Mouse (Mus musculus): ENCODE measurements around the gene Ilk. TPM values are rescaled to one million over a fixed set of nuclear protein-coding genes. Genes with fewer than 3 reads are reported as not detected.
A peak's percentile ranks its signal among the peaks of the same experiment; 100 is the strongest.

Gene Ilk
- polyA plus RNA-seq, 1 experiment from 2014 or later: 182 TPM

DNA sequence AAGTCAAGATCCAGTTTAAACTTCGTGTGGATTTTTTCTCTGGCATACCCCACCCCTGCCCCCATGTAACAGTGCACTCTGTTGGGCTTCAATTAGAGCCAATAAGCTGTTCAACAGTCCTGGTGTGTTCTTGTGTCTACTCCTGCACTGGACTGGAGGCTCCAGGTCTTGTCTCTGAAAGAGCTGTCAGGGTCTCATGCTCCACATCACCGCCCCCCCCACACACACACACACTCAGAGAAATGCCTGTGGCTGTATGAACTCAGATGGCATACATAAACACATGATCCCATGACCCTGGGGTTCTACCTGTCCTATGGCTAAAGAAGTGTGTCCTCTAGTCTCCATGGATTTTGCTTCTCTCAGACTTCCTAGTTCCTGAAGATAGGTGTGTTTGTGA lies 39.6 kb downstream of the Ilk start:
- 91% methylated on average over 2 of the region's 2 CpGs for WGBS
- H3K27me3 ChIP-seq (ENCODE audit: control insufficient read depth, insufficient read depth, low read length): no peaks in the 10 kb centered on the region
- peaks cover 26% of the 10 kb centered on the region for H3K4me1 ChIP-seq (ENCODE audit: control insufficient read depth, insufficient read depth, low read length)
- no peak overlapping the region for H3K27ac ChIP-seq (ENCODE audit: low read depth, low read length)
- peaks cover 44% of the 10 kb centered on the region for H3K36me3 ChIP-seq (ENCODE audit: control insufficient read depth, insufficient read depth, low read length)
- H3K4me3 ChIP-seq (ENCODE audit: low read depth, low read length): no peak overlapping the region
- no peak overlapping the region for H3K9ac ChIP-seq (replicated peaks; ENCODE audit: low read depth, low read length)
- no peak for ATAC-seq (ENCODE audit: low read depth)
- no peak overlapping the region for H3K4me2 ChIP-seq (ENCODE audit: low read depth, low read length)
- no peaks in the 10 kb centered on the region for H3K9me3 ChIP-seq (ENCODE audit: control insufficient read depth, low read length)

DNA sequence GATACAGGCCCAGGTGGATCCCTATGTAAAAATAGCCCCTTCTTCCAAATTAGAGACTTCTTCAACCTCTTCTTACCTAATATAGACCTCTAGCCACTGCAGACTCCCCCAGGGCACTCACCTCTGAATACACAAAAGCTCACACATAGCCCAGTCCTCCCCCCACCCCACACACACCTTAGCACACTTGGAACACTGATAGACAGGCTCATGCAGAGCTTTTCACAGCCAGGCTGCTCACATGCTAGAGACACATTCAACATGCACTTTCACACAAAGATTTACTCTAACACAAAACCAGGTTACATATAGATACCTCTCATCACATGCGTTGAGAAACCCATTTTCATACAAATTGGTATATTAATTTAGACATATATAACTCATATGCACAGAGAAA lies 40.9 kb downstream of the Ilk start:
- Histone ChIP-seq H3K4me2 (ENCODE audit: low read depth, low read length) (no peak overlapping the region), H3K36me3 (ENCODE audit: control insufficient read depth, insufficient read depth, low read length) (peaks cover 41% of the 10 kb centered on the region), H3K27ac (ENCODE audit: low read depth, low read length) (no peak overlapping the region), H3K9ac (replicated peaks; ENCODE audit: low read depth, low read length) (no peak overlapping the region), H3K9me3 (ENCODE audit: control insufficient read depth, low read length) (no peaks in the 10 kb centered on the region), H3K27me3 (ENCODE audit: control insufficient read depth, insufficient read depth, low read length) (no peaks in the 10 kb centered on the region), H3K4me3 (ENCODE audit: low read depth, low read length) (no peak overlapping the region), H3K4me1 (ENCODE audit: control insufficient read depth, insufficient read depth, low read length) (peaks cover 26% of the 10 kb centered on the region)
- ATAC-seq (ENCODE audit: low read depth): no peak
- WGBS: 86% methylated on average over 1 of the region's 1 CpGs

GRCm38 (mm10) chr7:105777797-105778552 lies 41.6 kb downstream of the Ilk start:
- ATAC-seq (ENCODE audit: low read depth): peak; percentile 54; the same call in 1 of the 2 replicates
- peak overlapping the region; percentile 24; the same call in 1 of the 2 replicates for H3K4me2 ChIP-seq (ENCODE audit: low read depth, low read length)
- no peaks in the 10 kb centered on the region for H3K27me3 ChIP-seq (ENCODE audit: control insufficient read depth, insufficient read depth, low read length)
- H3K27ac ChIP-seq (ENCODE audit: low read depth, low read length): peak overlapping the region; percentile 56; the same call in 1 of the 2 replicates
- H3K4me1 ChIP-seq (ENCODE audit: control insufficient read depth, insufficient read depth, low read length): peaks cover 26% of the 10 kb centered on the region
- 40% methylated on average over 13 of the region's 13 CpGs for WGBS
- H3K4me3 ChIP-seq (ENCODE audit: low read depth, low read length): no peak overlapping the region
- H3K9ac ChIP-seq (replicated peaks; ENCODE audit: low read depth, low read length): 0 out of 2 replicates have a peak overlapping the region, but pooled peaks have one; percentile 4
- H3K36me3 ChIP-seq (ENCODE audit: control insufficient read depth, insufficient read depth, low read length): peaks cover 41% of the 10 kb centered on the region
- H3K9me3 ChIP-seq (ENCODE audit: control insufficient read depth, low read length): no peaks in the 10 kb centered on the region

- peaks cover 39% of the 10 kb centered on the region for H3K36me3 ChIP-seq (ENCODE audit: control insufficient read depth, insufficient read depth, low read length)
- 16% methylated on average over 4 of the region's 4 CpGs for WGBS
These were observed 42.3 kb downstream of the Ilk start for GRCm38 (mm10) chr7:105778553-105779265.

DNA sequence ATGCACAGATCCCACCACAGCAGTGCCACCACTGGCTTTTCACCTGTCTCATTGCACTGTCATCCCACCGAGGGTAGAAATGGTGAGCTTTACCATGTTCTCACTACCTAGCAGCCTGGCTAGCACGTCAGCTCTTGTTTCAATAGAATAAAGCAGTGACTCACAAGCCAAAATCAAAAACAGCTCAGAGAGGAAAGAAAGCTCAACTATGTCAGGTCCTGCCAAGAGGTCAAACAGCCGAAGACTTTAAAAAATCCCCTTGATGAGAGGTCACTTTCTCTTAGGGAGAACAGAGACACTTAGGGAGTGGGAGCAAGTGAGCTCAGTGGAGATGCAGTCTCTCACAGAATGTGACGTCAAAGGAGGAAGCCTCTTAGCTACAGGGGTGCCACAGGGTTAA lies 47.5 kb downstream of the Ilk start:
- ATAC-seq (ENCODE audit: low read depth): no peak
- H3K9me3 ChIP-seq (ENCODE audit: control insufficient read depth, low read length): no peaks in the 10 kb centered on the region
- H3K27ac ChIP-seq (ENCODE audit: low read depth, low read length): no peak overlapping the region
- 56% methylated on average over 4 of the region's 4 CpGs for WGBS
- peaks cover 34% of the 10 kb centered on the region for H3K36me3 ChIP-seq (ENCODE audit: control insufficient read depth, insufficient read depth, low read length)
- peak overlapping the region; percentile 70 for H3K4me2 ChIP-seq (ENCODE audit: low read depth, low read length)
- no peak overlapping the region for H3K4me3 ChIP-seq (ENCODE audit: low read depth, low read length)
- H3K27me3 ChIP-seq (ENCODE audit: control insufficient read depth, insufficient read depth, low read length): no peaks in the 10 kb centered on the region
- H3K9ac ChIP-seq (replicated peaks; ENCODE audit: low read depth, low read length): no peak overlapping the region; the same call in 1 of the 2 replicates
- H3K4me1 ChIP-seq (ENCODE audit: control insufficient read depth, insufficient read depth, low read length): peaks cover 41% of the 10 kb centered on the region

More at GRCm38 (mm10) chr7:105778553-105779265, 42.3 kb downstream of the Ilk start:
- H3K27me3 ChIP-seq (ENCODE audit: control insufficient read depth, insufficient read depth, low read length): no peaks in the 10 kb centered on the region
- H3K4me3 ChIP-seq (ENCODE audit: low read depth, low read length): no peak overlapping the region
- H3K9ac ChIP-seq (replicated peaks; ENCODE audit: low read depth, low read length): 0 out of 2 replicates have a peak overlapping the region, but pooled peaks have one; percentile 4
- peak; percentile 74 for ATAC-seq (ENCODE audit: low read depth)
- H3K9me3 ChIP-seq (ENCODE audit: control insufficient read depth, low read length): no peaks in the 10 kb centered on the region
- H3K27ac ChIP-seq (ENCODE audit: low read depth, low read length): peak overlapping the region; percentile 56
- peaks cover 31% of the 10 kb centered on the region for H3K4me1 ChIP-seq (ENCODE audit: control insufficient read depth, insufficient read depth, low read length)
- H3K4me2 ChIP-seq (ENCODE audit: low read depth, low read length): peak overlapping the region; percentile 24; the same call in 1 of the 2 replicates

- peak overlapping the region; percentile 11; the same call in 1 of the 2 replicates for H3K4me3 ChIP-seq (ENCODE audit: low read depth, low read length)
These were observed 48.2 kb downstream of the Ilk start for GRCm38 (mm10) chr7:105784556-105784955.

GRCm38 (mm10) chr7:105786506-105787284 lies 50.3 kb downstream of the Ilk start:
- Histone ChIP-seq H3K9ac (replicated peaks; ENCODE audit: low read depth, low read length) (peak overlapping the region; percentile 100), H3K9me3 (ENCODE audit: control insufficient read depth, low read length) (no peaks in the 10 kb centered on the region), H3K27me3 (ENCODE audit: control insufficient read depth, insufficient read depth, low read length) (no peaks in the 10 kb centered on the region), H3K4me1 (ENCODE audit: control insufficient read depth, insufficient read depth, low read length) (peaks cover 35% of the 10 kb centered on the region), H3K4me2 (ENCODE audit: low read depth, low read length) (peak overlapping the region; percentile 70), H3K36me3 (ENCODE audit: control insufficient read depth, insufficient read depth, low read length) (peaks cover 14% of the 10 kb centered on the region), H3K4me3 (ENCODE audit: low read depth, low read length) (peak overlapping the region; percentile 93), H3K27ac (ENCODE audit: low read depth, low read length) (peak overlapping the region; percentile 98)
- WGBS: 5% methylated on average over 19 of the region's 20 CpGs
- peak; percentile 85 for ATAC-seq (ENCODE audit: low read depth)

More at GRCm38 (mm10) chr7:105784556-105784955, 48.2 kb downstream of the Ilk start:
- H3K4me2 ChIP-seq (ENCODE audit: low read depth, low read length): peak overlapping the region; percentile 70
- 0 out of 2 replicates have a peak overlapping the region, but pooled peaks have one; percentile 28 for H3K27ac ChIP-seq (ENCODE audit: low read depth, low read length)
- 4% methylated on average over 4 of the region's 4 CpGs for WGBS
- ATAC-seq (ENCODE audit: low read depth): no peak
- peaks cover 38% of the 10 kb centered on the region for H3K4me1 ChIP-seq (ENCODE audit: control insufficient read depth, insufficient read depth, low read length)
- H3K27me3 ChIP-seq (ENCODE audit: control insufficient read depth, insufficient read depth, low read length): no peaks in the 10 kb centered on the region
- no peak overlapping the region; the same call in 1 of the 2 replicates for H3K9ac ChIP-seq (replicated peaks; ENCODE audit: low read depth, low read length)
- H3K36me3 ChIP-seq (ENCODE audit: control insufficient read depth, insufficient read depth, low read length): peaks cover 33% of the 10 kb centered on the region
- H3K9me3 ChIP-seq (ENCODE audit: control insufficient read depth, low read length): no peaks in the 10 kb centered on the region

DNA sequence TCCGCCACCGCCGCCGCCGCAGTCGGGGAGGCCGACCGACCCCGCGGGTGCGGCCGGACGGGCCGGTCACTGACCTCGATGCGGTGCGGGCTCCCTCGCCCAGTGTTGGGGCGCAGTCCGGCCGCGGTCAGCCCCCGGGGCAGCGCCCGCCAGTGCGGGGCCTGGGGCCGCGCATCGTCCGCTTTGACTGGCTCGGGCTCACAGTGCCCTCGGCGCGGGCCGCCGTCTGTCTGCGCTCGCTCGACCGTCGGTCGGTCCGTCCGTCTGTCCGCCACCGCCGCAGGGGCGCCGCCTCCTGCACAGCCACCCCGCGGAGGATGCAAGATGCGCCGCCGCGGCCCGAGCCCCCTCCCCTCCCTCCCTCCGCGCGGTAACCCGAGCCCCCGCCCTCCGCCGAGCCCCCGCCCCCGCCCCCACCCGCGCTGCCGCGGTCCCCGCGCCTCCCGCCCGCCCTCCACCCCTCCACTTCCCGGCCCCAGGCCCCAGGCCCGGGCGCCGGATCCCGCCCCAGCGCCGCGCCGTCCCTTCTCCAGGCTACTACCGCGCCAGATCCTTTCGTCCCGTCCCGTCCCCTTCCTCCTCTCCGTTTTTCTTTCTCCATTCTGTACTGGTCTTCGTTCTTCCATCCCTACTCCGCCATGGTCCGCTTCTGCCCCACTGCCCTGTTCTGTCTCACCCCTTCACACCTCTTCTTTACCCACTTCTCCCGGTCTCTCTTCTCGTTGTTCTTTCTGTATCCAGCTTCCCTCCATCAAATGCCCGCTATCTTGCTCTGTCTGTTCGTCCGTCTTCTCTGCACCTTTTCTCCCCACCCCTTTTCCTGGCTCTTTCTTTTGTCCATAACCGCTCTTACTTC lies 51.1 kb downstream of the Ilk start, which contains the start of gene Dchs1:
Dchs1 (minus strand) TSS at position 370 of the 856 bp plus-strand sequence.
- peak within 1 kb of the TSS; percentile 93 for H3K4me3 ChIP-seq (ENCODE audit: low read depth, low read length)
- peaks cover 7% of the 10 kb centered on the region for H3K36me3 ChIP-seq (ENCODE audit: control insufficient read depth, insufficient read depth, low read length)
- under 1% methylated on average over 32 of the region's 97 CpGs for WGBS
- H3K4me1 ChIP-seq (ENCODE audit: control insufficient read depth, insufficient read depth, low read length): peaks cover 35% of the 10 kb centered on the region
- H3K9ac ChIP-seq (replicated peaks; ENCODE audit: low read depth, low read length): peak within 1 kb of the TSS; percentile 100
- H3K9me3 ChIP-seq (ENCODE audit: control insufficient read depth, low read length): no peaks in the 10 kb centered on the region
- H3K27me3 ChIP-seq (ENCODE audit: control insufficient read depth, insufficient read depth, low read length): no peaks in the 10 kb centered on the region
- H3K4me2 ChIP-seq (ENCODE audit: low read depth, low read length): peak within 1 kb of the TSS; percentile 70
- H3K27ac ChIP-seq (ENCODE audit: low read depth, low read length): peak within 1 kb of the TSS; percentile 98
- ATAC-seq (ENCODE audit: low read depth): peak; percentile 75
